Mouse (Mus musculus): ENCODE results near the gene Nr2e1. TPM values are rescaled to one million over a fixed set of nuclear protein-coding genes. Genes with fewer than 3 reads are reported as not detected.
A peak's percentile ranks its signal among the peaks of the same experiment; 100 is the strongest.

Nr2e1 gene
- polyA plus RNA-seq, 1 experiment, result not detected

DNA sequence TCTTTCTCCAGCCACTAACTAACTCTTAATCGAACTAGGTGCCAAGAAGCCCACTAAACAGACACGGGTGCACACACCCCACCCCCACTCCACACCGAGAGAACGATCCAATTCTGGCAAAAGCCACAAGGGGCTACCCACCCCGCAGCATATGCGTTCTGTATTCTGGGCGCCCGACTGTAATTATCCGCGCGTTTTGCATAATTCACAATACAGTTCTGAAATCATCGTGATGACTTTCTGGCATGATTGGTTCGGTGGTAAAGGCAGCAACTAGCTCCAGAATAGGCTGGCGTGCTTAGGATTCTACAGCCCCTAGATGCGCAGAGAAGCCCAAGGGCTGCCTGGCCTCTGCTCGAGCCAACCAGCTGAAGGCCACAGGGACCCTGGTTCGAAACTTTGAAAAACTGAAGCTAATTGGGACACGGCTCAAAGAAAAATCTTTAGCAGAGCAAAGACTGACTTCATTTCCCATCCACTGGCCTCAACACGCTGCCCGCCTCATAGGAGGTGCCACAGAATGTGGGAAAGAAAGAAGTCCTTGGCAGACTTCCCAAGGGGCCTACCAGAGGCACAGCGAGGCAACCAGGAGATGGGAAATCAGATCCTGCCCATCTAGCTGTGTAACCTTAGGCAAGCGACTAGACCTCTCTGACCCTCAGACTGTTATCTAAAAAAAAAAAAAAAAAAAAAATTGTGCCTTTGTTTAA, 2.3 kb upstream of the Nr2e1 start:
- TF ChIP-seq CTCF (conservative IDR thresholded peaks at IDR 0.05; ENCODE audit: insufficient read depth, insufficient read length, low read depth, low read length) (no peak), POLR2A (IDR thresholded peaks at IDR 0.05; ENCODE audit: low read depth, low read length) (no peak)
- no peaks in the 10 kb centered on the region for H3K36me3 ChIP-seq (ENCODE audit: control insufficient read depth, insufficient read depth, low read length)
- WGBS, result 9% methylated on average over 22 of the region's 22 CpGs
- no peak overlapping the region for H3K4me3 ChIP-seq (ENCODE audit: insufficient read depth, low read depth, low read length)
- H3K4me1 ChIP-seq (ENCODE audit: control insufficient read depth, insufficient read depth, low read length), result no peaks in the 10 kb centered on the region
- peaks cover 17% of the 10 kb centered on the region for H3K27me3 ChIP-seq (replicated peaks; ENCODE audit: control insufficient read depth, insufficient read depth, low read length)
- no peak overlapping the region for H3K27ac ChIP-seq (ENCODE audit: insufficient read depth, low read depth, low read length)
- DNase-seq, result no peak

DNA sequence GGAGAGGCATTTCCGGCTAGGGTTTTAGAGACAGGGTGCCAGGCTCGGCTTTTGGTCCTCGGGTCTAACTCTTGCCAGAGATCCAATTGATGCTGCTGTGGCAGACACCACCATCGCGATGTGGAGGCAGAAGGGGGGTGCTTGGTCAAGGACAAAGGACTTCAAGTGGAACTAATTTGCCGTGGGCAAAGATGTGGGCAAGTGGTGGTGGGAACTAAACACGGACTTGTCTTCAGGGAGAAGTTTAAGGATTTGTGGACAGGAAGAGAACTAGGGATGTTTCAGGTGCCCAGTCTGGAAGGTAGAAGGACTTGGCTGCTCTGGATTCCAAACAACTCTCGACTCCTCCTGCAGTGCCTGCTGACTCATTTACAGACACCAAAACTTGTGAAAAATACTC, 1.7 kb upstream of the Nr2e1 start:
- peaks cover 16% of the 10 kb centered on the region for H3K27me3 ChIP-seq (replicated peaks; ENCODE audit: control insufficient read depth, insufficient read depth, low read length)

DNA sequence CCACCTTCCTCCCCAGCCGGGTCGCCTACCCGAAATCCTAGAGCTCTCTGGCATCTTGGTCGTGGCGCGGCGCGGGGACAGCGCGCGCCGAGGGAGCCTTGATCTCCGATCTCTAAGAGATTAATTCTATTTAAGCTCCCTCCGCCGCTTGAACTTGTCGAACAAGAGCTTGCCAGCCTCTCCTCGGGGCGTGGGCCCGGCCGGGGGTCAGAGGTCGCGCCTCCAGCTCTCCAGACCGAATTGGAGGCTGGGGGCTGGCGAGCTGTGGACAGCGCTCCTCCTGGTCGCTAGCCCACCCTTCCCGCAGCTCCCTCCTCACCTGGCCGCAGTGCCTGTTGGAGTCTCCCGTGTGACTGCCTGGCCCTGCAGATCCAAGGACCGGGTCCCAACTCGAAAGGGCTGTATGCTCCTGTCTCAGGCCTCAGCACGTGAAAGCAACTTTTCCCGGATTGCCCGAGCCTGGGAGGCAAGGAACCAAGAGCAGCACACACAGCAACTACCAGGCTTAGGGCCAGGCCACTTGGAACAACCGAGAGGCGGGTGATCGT, 1.1 kb upstream of the Nr2e1 start:
- Histone ChIP-seq H3K4me3 (ENCODE audit: insufficient read depth, low read depth, low read length) (no peak overlapping the region), H3K27ac (ENCODE audit: insufficient read depth, low read depth, low read length) (no peak overlapping the region), H3K4me1 (ENCODE audit: control insufficient read depth, insufficient read depth, low read length) (no peaks in the 10 kb centered on the region), H3K27me3 (replicated peaks; ENCODE audit: control insufficient read depth, insufficient read depth, low read length) (peaks cover 16% of the 10 kb centered on the region), H3K36me3 (ENCODE audit: control insufficient read depth, insufficient read depth, low read length) (no peaks in the 10 kb centered on the region)
- 3% methylated on average over 37 of the region's 37 CpGs for WGBS
- no peak for DNase-seq
- TF ChIP-seq CTCF (conservative IDR thresholded peaks at IDR 0.05; ENCODE audit: insufficient read depth, insufficient read length, low read depth, low read length) (no peak), POLR2A (IDR thresholded peaks at IDR 0.05; ENCODE audit: low read depth, low read length) (no peak)

More for the DNA sequence above, 1.7 kb upstream of the Nr2e1 start:
- Histone ChIP-seq H3K36me3 (ENCODE audit: control insufficient read depth, insufficient read depth, low read length) (no peaks in the 10 kb centered on the region), H3K4me1 (ENCODE audit: control insufficient read depth, insufficient read depth, low read length) (no peaks in the 10 kb centered on the region), H3K27ac (ENCODE audit: insufficient read depth, low read depth, low read length) (no peak overlapping the region), H3K4me3 (ENCODE audit: insufficient read depth, low read depth, low read length) (no peak overlapping the region)
- DNase-seq, result no peak
- TF ChIP-seq POLR2A (IDR thresholded peaks at IDR 0.05; ENCODE audit: low read depth, low read length) (no peak), CTCF (conservative IDR thresholded peaks at IDR 0.05; ENCODE audit: insufficient read depth, insufficient read length, low read depth, low read length) (no peak)
- 4% methylated on average over 8 of the region's 8 CpGs for WGBS

DNA sequence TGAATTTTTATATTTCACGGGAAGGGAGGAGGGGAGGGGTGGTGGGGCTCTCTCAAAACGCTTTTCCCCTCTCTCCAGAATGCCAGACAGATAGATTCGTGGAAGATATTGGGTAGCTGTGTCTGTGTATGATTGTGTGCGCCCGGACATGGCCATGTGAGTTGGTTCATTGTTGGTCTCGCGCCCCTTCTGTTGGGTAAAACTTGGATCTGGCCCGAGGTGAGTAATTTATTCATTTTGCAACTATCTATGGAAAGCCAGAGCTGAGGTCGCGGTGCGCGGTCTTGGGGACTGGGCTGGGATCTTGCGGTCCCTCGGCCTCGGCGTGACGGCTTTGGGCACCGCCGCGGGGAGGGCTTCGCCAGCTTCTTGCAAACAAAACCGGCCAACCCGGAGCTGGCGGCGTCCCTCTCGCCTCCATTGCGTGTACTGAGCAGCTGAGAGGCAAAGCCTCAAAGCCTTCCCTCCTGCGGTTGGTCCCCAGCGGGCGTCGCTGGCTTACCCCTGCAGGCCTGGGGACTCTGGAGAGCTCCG, 537 bp upstream of the Nr2e1 start:
- Histone ChIP-seq H3K4me1 (ENCODE audit: control insufficient read depth, insufficient read depth, low read length) (no peaks in the 10 kb centered on the region), H3K4me3 (ENCODE audit: insufficient read depth, low read depth, low read length) (no peak overlapping the region), H3K36me3 (ENCODE audit: control insufficient read depth, insufficient read depth, low read length) (no peaks in the 10 kb centered on the region), H3K27ac (ENCODE audit: insufficient read depth, low read depth, low read length) (no peak overlapping the region), H3K27me3 (replicated peaks; ENCODE audit: control insufficient read depth, insufficient read depth, low read length) (peaks cover 19% of the 10 kb centered on the region)
- TF ChIP-seq CTCF (conservative IDR thresholded peaks at IDR 0.05; ENCODE audit: insufficient read depth, insufficient read length, low read depth, low read length) (no peak), POLR2A (IDR thresholded peaks at IDR 0.05; ENCODE audit: low read depth, low read length) (no peak)
- WGBS, result 3% methylated on average over 32 of the region's 32 CpGs
- no peak for DNase-seq

DNA sequence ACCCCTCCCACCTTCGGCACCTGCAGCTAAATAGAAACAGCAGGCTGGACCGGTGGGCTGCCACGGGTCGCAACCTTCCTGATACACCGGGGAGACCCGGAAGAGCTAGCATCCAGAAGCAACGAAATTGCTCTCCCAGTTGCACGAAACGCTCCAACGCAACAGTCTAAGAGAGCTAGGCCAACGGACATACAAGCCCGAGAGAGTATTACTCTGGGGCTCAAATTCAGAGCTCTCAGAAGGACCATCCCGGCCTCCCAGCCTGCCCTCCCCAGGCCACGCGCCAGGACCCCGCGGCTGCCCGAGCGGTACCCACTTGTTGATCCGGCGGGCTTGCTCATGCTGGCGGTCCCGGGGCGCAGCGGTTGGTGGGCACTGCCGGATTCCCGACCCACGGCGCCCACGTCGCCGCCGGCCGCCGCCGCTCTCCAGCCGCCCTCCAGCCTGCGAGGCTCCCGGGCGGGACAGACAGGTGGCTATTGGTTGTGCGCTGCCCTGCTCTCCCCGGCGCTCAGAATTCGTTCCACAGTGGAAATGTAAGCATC, 794 bp downstream of the Nr2e1 start:
- TF ChIP-seq CTCF (conservative IDR thresholded peaks at IDR 0.05; ENCODE audit: insufficient read depth, insufficient read length, low read depth, low read length) (no peak), POLR2A (IDR thresholded peaks at IDR 0.05; ENCODE audit: low read depth, low read length) (no peak)
- no peak overlapping the region for H3K4me3 ChIP-seq (ENCODE audit: insufficient read depth, low read depth, low read length)
- H3K27me3 ChIP-seq (replicated peaks; ENCODE audit: control insufficient read depth, insufficient read depth, low read length), result peaks cover 19% of the 10 kb centered on the region
- H3K4me1 ChIP-seq (ENCODE audit: control insufficient read depth, insufficient read depth, low read length), result no peaks in the 10 kb centered on the region
- DNase-seq, result peak; percentile 8
- 2% methylated on average over 44 of the region's 44 CpGs for WGBS
- H3K36me3 ChIP-seq (ENCODE audit: control insufficient read depth, insufficient read depth, low read length), result no peaks in the 10 kb centered on the region
- no peak overlapping the region for H3K27ac ChIP-seq (ENCODE audit: insufficient read depth, low read depth, low read length)

DNA sequence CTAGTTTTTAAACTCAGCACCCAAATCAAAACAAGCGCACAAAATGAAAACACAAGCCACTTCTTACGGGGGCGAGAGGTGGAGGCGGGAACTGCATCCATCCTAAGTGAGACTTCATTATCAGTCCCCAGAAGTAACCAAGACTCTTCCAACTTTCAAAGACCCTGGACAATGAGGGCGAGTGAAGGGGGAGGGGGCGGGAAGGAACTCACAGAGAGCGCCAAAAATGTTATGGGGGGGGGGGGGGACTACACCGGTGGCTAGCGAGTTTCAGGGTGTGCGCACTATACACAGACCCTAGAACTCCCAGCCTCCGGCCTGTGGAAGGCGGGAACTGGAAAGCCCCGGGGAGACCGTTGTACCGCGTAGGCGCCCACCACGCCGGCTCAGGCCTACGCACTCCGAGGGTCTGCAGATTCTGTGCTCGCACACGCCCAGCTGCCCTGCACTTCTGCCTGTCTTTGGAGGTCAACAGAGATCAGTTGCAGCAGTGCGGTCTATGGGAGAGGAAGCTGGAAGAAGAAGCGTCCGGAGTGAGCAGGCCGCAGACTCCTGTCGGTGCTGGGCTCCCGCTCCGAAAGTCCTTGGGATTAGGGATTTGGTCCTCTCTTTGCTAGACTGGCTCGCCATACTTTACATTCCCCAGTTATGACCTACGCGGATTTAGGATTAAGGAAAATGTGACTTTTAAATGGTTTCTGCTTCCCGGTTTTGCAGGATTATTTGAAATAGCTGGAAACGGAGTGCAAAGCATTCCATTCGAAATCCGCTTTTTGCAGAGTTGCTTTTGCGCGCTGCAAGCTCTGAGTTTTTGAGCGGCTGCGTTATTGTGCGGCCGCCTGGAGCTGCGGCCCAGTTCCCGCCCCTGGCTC, 1.5 kb downstream of the Nr2e1 start:
- no peaks in the 10 kb centered on the region for H3K4me1 ChIP-seq (ENCODE audit: control insufficient read depth, insufficient read depth, low read length)
- H3K4me3 ChIP-seq (ENCODE audit: insufficient read depth, low read depth, low read length), result no peak overlapping the region
- H3K27ac ChIP-seq (ENCODE audit: insufficient read depth, low read depth, low read length), result no peak overlapping the region
- no peaks in the 10 kb centered on the region for H3K36me3 ChIP-seq (ENCODE audit: control insufficient read depth, insufficient read depth, low read length)
- WGBS, result 8% methylated on average over 45 of the region's 45 CpGs
- TF ChIP-seq CTCF (conservative IDR thresholded peaks at IDR 0.05; ENCODE audit: insufficient read depth, insufficient read length, low read depth, low read length) (no peak), POLR2A (IDR thresholded peaks at IDR 0.05; ENCODE audit: low read depth, low read length) (no peak)
- peaks cover 19% of the 10 kb centered on the region for H3K27me3 ChIP-seq (replicated peaks; ENCODE audit: control insufficient read depth, insufficient read depth, low read length)
- peak; percentile 23 for DNase-seq

Measured in kidney, adult 2 months (tissue).